Mouse (Mus musculus): ENCODE measurements around the gene Gm13275. TPM values are rescaled to one million over a fixed set of nuclear protein-coding genes. Genes with fewer than 3 reads are reported as not detected.
"Not testable (repeated sequence)": the region's sequence is repeated elsewhere in the genome, so short reads cannot be mapped to it uniquely, and the experiment has no call there.

Gm13275 gene
- not detected in 2 replicates for polyA plus RNA-seq (2011; ENCODE audit: insufficient read depth, insufficient read length, low replicate concordance, missing spikeins)

- WGBS = 0% methylated on average over 18 of the region's 52 CpGs
- H3K4me3 ChIP-seq (replicated peaks; ENCODE audit: control insufficient read depth, low read depth, low read length); H3K4me1 ChIP-seq (ENCODE audit: control insufficient read depth, insufficient read depth, low read length); H3K27ac ChIP-seq (ENCODE audit: control insufficient read depth, insufficient read depth, low read depth, low read length, poor library complexity): not testable (repeated sequence)
Measured at GRCm38 (mm10) chr4:88793936-88794675, at the start of gene Gm13275. Gene Gm13275 (plus strand): TSS chr4:88794487.

GRCm38 (mm10) chr4:88749926-88750325 is 44.4 kb upstream of the Gm13275 start:
- Histone ChIP-seq H3K27ac (ENCODE audit: control insufficient read depth, insufficient read depth, low read depth, low read length, poor library complexity) (no peak overlapping the region), H3K4me1 (ENCODE audit: control insufficient read depth, insufficient read depth, low read length) (peaks cover 2% of the 10 kb centered on the region), H3K4me3 (replicated peaks; ENCODE audit: control insufficient read depth, low read depth, low read length) (no peak overlapping the region)
- 86% methylated on average over 6 of the region's 6 CpGs for WGBS
- TF ChIP-seq POLR2A (IDR thresholded peaks at IDR 0.05; ENCODE audit: borderline replicate concordance, control insufficient read depth, low read depth, low read length) = no peak
- TF ChIP-seq CTCF (IDR thresholded peaks at IDR 0.05; ENCODE audit: control insufficient read depth, insufficient read depth, low read length) = no peak

GRCm38 (mm10) chr4:88754818-88755340 is 39.4 kb upstream of the Gm13275 start, which contains the start of gene Gm13271:
Gene Gm13271 (plus strand): TSS chr4:88754868.
- H3K4me3 ChIP-seq (replicated peaks; ENCODE audit: control insufficient read depth, low read depth, low read length); H3K27ac ChIP-seq (ENCODE audit: control insufficient read depth, insufficient read depth, low read depth, low read length, poor library complexity); H3K4me1 ChIP-seq (ENCODE audit: control insufficient read depth, insufficient read depth, low read length): not testable (repeated sequence)
- 92% methylated on average over 15 of the region's 15 CpGs for WGBS

GRCm38 (mm10) chr4:88756581-88757513 is 37.4 kb upstream of the Gm13275 start:
- Histone ChIP-seq H3K4me3 (replicated peaks; ENCODE audit: control insufficient read depth, low read depth, low read length) (peak overlapping the region; percentile 62), H3K27ac (ENCODE audit: control insufficient read depth, insufficient read depth, low read depth, low read length, poor library complexity) (peak overlapping the region; percentile 92)
- WGBS = 4% methylated on average over 28 of the region's 31 CpGs
- H3K4me1 ChIP-seq (ENCODE audit: control insufficient read depth, insufficient read depth, low read length) = not testable (repeated sequence)

GRCm38 (mm10) chr4:88757628-88758031 is 36.7 kb upstream of the Gm13275 start:
- peak overlapping the region; percentile 62 for H3K4me3 ChIP-seq (replicated peaks; ENCODE audit: control insufficient read depth, low read depth, low read length)
- peak overlapping the region; percentile 92 for H3K27ac ChIP-seq (ENCODE audit: control insufficient read depth, insufficient read depth, low read depth, low read length, poor library complexity)
- WGBS = 1% methylated on average over 21 of the region's 21 CpGs
- H3K4me1 ChIP-seq (ENCODE audit: control insufficient read depth, insufficient read depth, low read length) = not testable (repeated sequence)
- TF ChIP-seq CTCF (IDR thresholded peaks at IDR 0.05; ENCODE audit: control insufficient read depth, insufficient read depth, low read length) = peak; percentile 70

- H3K4me3 ChIP-seq (replicated peaks; ENCODE audit: control insufficient read depth, low read depth, low read length); H3K27ac ChIP-seq (ENCODE audit: control insufficient read depth, insufficient read depth, low read depth, low read length, poor library complexity); H3K4me1 ChIP-seq (ENCODE audit: control insufficient read depth, insufficient read depth, low read length): not testable (repeated sequence)
- 90% methylated on average over 9 of the region's 9 CpGs for WGBS
Measured at GRCm38 (mm10) chr4:88758751-88759150, 35.5 kb upstream of the Gm13275 start.

GRCm38 (mm10) chr4:88759610-88760268 is 34.5 kb upstream of the Gm13275 start, which contains the start of gene Gm13283:
Gene Gm13283 (plus strand): TSS chr4:88760119.
- not testable (repeated sequence) for H3K4me1 ChIP-seq (ENCODE audit: control insufficient read depth, insufficient read depth, low read length); H3K4me3 ChIP-seq (replicated peaks; ENCODE audit: control insufficient read depth, low read depth, low read length)
- 14% methylated on average over 11 of the region's 14 CpGs for WGBS
- H3K27ac ChIP-seq (ENCODE audit: control insufficient read depth, insufficient read depth, low read depth, low read length, poor library complexity) = peak within 1 kb of the TSS; percentile 74; the same call in 1 of the 2 replicates

GRCm38 (mm10) chr4:88760431-88760830 is 33.9 kb upstream of the Gm13275 start:
- peak; percentile 43; the same call in 1 of the 2 replicates for TF ChIP-seq POLR2A (IDR thresholded peaks at IDR 0.05; ENCODE audit: borderline replicate concordance, control insufficient read depth, low read depth, low read length)
- H3K4me1 ChIP-seq (ENCODE audit: control insufficient read depth, insufficient read depth, low read length); H3K4me3 ChIP-seq (replicated peaks; ENCODE audit: control insufficient read depth, low read depth, low read length): not testable (repeated sequence)
- under 1% methylated on average over 28 of the region's 28 CpGs for WGBS
- H3K27ac ChIP-seq (ENCODE audit: control insufficient read depth, insufficient read depth, low read depth, low read length, poor library complexity) = peak overlapping the region; percentile 74; the same call in 1 of the 2 replicates

- not testable (repeated sequence) for H3K27ac ChIP-seq (ENCODE audit: control insufficient read depth, insufficient read depth, low read depth, low read length, poor library complexity); H3K4me3 ChIP-seq (replicated peaks; ENCODE audit: control insufficient read depth, low read depth, low read length); H3K4me1 ChIP-seq (ENCODE audit: control insufficient read depth, insufficient read depth, low read length)
- WGBS = 71% methylated on average over 6 of the region's 8 CpGs
Measured at GRCm38 (mm10) chr4:88761776-88762175, 32.5 kb upstream of the Gm13275 start.

GRCm38 (mm10) chr4:88762341-88762740 is 31.9 kb upstream of the Gm13275 start:
- H3K27ac ChIP-seq (ENCODE audit: control insufficient read depth, insufficient read depth, low read depth, low read length, poor library complexity); H3K4me1 ChIP-seq (ENCODE audit: control insufficient read depth, insufficient read depth, low read length); H3K4me3 ChIP-seq (replicated peaks; ENCODE audit: control insufficient read depth, low read depth, low read length): not testable (repeated sequence)
- 49% methylated on average over 9 of the region's 9 CpGs for WGBS
